ENCODE assay signal across 8 mouse cellular contexts in the genomic region with DNA sequence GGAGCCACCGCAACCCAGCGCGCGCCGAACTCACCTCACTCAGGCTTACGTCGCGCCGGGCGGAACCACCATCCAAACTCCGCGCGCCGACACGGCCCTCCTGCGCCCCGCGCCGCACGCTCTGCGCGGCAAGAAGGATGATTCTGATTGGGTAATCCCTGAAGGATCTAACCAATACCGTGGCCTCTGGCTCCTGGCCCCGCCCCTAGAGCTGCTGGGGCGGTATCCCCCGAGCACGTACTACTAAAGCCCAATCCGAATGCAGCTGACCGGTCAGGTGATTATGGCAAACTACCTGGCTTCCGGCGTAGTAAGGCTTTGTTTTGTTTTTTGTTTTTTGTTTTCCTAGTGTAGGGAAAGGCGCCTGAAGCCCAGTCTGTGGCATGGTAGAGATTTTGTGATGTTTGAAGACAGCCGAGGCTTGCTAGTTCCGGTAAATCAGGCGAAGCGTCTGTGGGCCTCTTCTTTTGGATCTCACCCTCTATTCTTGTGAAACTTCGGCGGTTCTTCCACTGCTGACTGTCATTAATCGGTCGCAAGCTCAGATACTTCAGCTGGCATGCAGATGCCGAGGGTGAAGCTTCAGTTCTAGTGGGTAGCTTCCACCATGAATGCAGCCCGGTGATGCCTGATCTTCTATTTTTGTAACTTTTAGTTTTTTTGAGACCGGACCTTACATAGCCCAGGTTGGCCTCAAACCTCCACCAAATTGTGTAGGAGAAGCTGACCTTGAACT. TPM values are rescaled to one million over a fixed set of nuclear protein-coding genes. Genes with fewer than 3 reads are reported as not detected.
DNase-seq lines count a peak whose midpoint lies in the region; ATAC-seq and TF ChIP-seq lines count a peak whose summit lies in the region.

A gene (minus strand): TSS at position 111 of the 736 bp plus-strand sequence.

- H3K9ac ChIP-seq in kidney, embryonic 14.5 days (ENCODE audit: low read depth, low read length), result peak within 1 kb of the TSS; percentile 83
- peak within 1 kb of the TSS; percentile 74 for H3K9ac ChIP-seq in limb, embryonic 15.5 days

- peak within 1 kb of the TSS; percentile 72 for H3K4me3 ChIP-seq in bone marrow macrophage, adult 2 months (ENCODE audit: insufficient read depth, low read length)
- H3K4me3 ChIP-seq in embryonic fibroblast, embryonic 13.5 days (ENCODE audit: insufficient read depth, low read length), result peak within 1 kb of the TSS; percentile 96
- peak within 1 kb of the TSS; percentile 61 for H3K4me3 ChIP-seq in kidney, embryonic 14.5 days (ENCODE audit: low read length)
- peak within 1 kb of the TSS; percentile 73 for H3K4me3 ChIP-seq in limb, embryonic 15.5 days

- no peak for TF ChIP-seq POLR2A in bone marrow macrophage, adult 2 months (IDR thresholded peaks at IDR 0.05; ENCODE audit: borderline replicate concordance, low read depth, low read length)
- TF ChIP-seq POLR2A in embryonic fibroblast, embryonic 13.5 days (IDR thresholded peaks at IDR 0.05; ENCODE audit: low read depth, low read length), result peak; percentile 57

- H3K36me3 ChIP-seq in kidney, embryonic 14.5 days (ENCODE audit: control insufficient read depth, insufficient read depth, low read length), result no peaks in the 10 kb centered on the region
- no peaks in the 10 kb centered on the region for H3K36me3 ChIP-seq in limb, embryonic 15.5 days

- peaks cover 15% of the 10 kb centered on the region for H3K4me1 ChIP-seq in bone marrow macrophage, adult 2 months (ENCODE audit: control insufficient read depth, insufficient read depth, low read length)
- H3K4me1 ChIP-seq in embryonic fibroblast, embryonic 13.5 days (ENCODE audit: control insufficient read depth, insufficient read depth, low read length), result peaks cover 3% of the 10 kb centered on the region
- H3K4me1 ChIP-seq in kidney, embryonic 14.5 days (ENCODE audit: control insufficient read depth, insufficient read depth, low read length), result peaks cover 11% of the 10 kb centered on the region; the same call in 1 of the 2 replicates
- H3K4me1 ChIP-seq in limb, embryonic 15.5 days, result peaks cover 12% of the 10 kb centered on the region

- peak; percentile 100 for ATAC-seq in kidney, embryonic 14.5 days (ENCODE audit: low FRiP score, low TSS enrichment)
- peak; percentile 100 for ATAC-seq in limb, embryonic 15.5 days (ENCODE audit: insufficient number of reproducible peaks, low FRiP score, low TSS enrichment, low read depth)

- H3K27me3 ChIP-seq in kidney, embryonic 14.5 days (ENCODE audit: control insufficient read depth, insufficient read depth, low read length), result no peaks in the 10 kb centered on the region
- H3K27me3 ChIP-seq in limb, embryonic 15.5 days, result no peaks in the 10 kb centered on the region

- peak within 1 kb of the TSS; percentile 90 for H3K4me2 ChIP-seq in kidney, embryonic 14.5 days (replicated peaks; ENCODE audit: low read depth, low read length)
- peak within 1 kb of the TSS; percentile 87 for H3K4me2 ChIP-seq in limb, embryonic 15.5 days

- under 1% methylated on average over 43 of the region's 43 CpGs for WGBS in kidney, embryonic 14.5 days
- under 1% methylated on average over 43 of the region's 43 CpGs for WGBS in limb, embryonic 15.5 days

- TF ChIP-seq CTCF in bone marrow macrophage, adult 2 months (IDR thresholded peaks at IDR 0.05; ENCODE audit: low read depth, low read length), result no peak
- no peak for TF ChIP-seq CTCF in embryonic fibroblast, embryonic 13.5 days (IDR thresholded peaks at IDR 0.05; ENCODE audit: borderline replicate concordance, insufficient read depth, low read length)

- peak; percentile 99 for DNase-seq in A20 (ENCODE audit: low read depth, low spot score)
- DNase-seq in heart, adult 9 months (ENCODE audit: low spot score in 2 of 2), result peak; percentile 96
- DNase-seq in monocyte, adult 2 months (ENCODE audit: low read depth in 1 of 2, low spot score in 2 of 2), result peak; percentile 84 to 89
- peak; percentile 97 to 98 for DNase-seq in spleen, postnatal 36 days (ENCODE audit: low spot score in 2 of 2)

- H3K9me3 ChIP-seq in kidney, embryonic 14.5 days (ENCODE audit: control insufficient read depth, low read length), result no peaks in the 10 kb centered on the region
- H3K9me3 ChIP-seq in limb, embryonic 15.5 days, result no peaks in the 10 kb centered on the region

- H3K27ac ChIP-seq in bone marrow macrophage, adult 2 months (ENCODE audit: insufficient read depth, low read depth, low read length), result peak within 1 kb of the TSS; percentile 58
- H3K27ac ChIP-seq in embryonic fibroblast, embryonic 13.5 days (ENCODE audit: insufficient read depth, low read length), result no peak within 1 kb of the TSS
- H3K27ac ChIP-seq in kidney, embryonic 14.5 days (ENCODE audit: low read depth, low read length), result peak within 1 kb of the TSS; percentile 77
- H3K27ac ChIP-seq in limb, embryonic 15.5 days, result peak within 1 kb of the TSS; percentile 86

RNA-seq across cellular contexts. Expression of the gene that starts here (rescaled TPM):
- polyA plus RNA-seq in bone marrow macrophage, adult 2 months (2012; ENCODE audit: insufficient read depth, insufficient read length, missing spikeins), result 10.2 and 13.6 TPM in 2 replicates
- 19.4 and 25.0 TPM in 2 replicates for polyA plus RNA-seq in embryonic fibroblast, embryonic 13.5 days (2011; ENCODE audit: insufficient read length, low read depth, missing spikeins)
- polyA plus RNA-seq in kidney, embryonic 14.5 days (2014; fragmentation: Nextera tagmentation; extraction: Ambion mirVana), result 24.1 and 34.5 TPM in 2 replicates
- 13.5 and 15.8 TPM in 2 replicates for polyA plus RNA-seq in limb, embryonic 15.5 days (2015; fragmentation: Nextera tagmentation; extraction: Ambion mirVana)
